Mouse (Mus musculus) hindlimb bud, embryonic 11.5 days (tissue): ENCODE measurements at regions not wholly inside any gene's neighbourhood (a gene's known extent, or its start where the extent isn't known, plus 50 kb on each side); places are given as distances from the start of the nearest gene placed in this dataset.

Experiments
- DNase-seq: peaks from one replicate; pipeline ENCODE4 v3.0.0-alpha.2; 2012; ENCODE audit warnings: low read depth, low spot score; ENCODE audit errors: extremely low spot score

DNA sequence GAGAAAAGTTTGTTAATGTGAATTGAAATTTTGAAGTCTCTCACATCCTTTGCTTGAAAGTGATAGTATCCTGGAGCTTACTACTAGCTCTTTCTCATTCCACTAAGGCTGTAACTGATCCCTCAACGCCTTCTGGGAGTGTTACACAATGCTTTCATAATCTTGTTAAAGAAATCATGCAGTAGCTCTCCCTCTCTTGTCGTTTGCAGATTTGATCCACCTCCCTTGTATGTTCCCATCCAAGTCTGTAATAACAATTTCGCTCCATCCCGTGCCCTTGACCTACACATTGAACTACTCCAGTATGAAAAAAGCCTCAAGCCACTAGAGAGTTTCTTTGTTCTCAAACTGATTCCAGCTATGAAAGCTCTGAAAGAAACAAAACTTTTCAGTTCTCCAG, 63.9 kb upstream of the Fibin start:
- no peak for DNase-seq

DNA sequence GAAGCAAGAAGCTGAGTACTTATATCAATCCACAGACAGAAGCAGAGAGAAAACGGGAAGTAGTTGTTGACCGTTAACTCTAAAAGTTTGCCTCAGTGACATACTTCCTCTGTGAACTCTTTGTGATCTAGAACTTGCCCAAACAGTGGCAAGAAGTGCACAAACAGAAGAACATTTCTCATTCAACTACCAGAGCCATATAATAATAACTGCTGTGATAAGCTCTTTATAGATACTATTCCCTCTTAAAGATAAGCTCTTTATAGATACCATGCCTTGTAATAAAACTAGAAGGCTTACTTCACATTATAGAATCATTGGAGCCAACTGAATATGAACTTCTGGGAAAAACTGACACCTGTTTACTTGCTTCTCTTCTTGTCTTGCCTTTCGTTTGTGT, 89.7 kb upstream of the Fibin start:
- DNase-seq = no peak

DNA sequence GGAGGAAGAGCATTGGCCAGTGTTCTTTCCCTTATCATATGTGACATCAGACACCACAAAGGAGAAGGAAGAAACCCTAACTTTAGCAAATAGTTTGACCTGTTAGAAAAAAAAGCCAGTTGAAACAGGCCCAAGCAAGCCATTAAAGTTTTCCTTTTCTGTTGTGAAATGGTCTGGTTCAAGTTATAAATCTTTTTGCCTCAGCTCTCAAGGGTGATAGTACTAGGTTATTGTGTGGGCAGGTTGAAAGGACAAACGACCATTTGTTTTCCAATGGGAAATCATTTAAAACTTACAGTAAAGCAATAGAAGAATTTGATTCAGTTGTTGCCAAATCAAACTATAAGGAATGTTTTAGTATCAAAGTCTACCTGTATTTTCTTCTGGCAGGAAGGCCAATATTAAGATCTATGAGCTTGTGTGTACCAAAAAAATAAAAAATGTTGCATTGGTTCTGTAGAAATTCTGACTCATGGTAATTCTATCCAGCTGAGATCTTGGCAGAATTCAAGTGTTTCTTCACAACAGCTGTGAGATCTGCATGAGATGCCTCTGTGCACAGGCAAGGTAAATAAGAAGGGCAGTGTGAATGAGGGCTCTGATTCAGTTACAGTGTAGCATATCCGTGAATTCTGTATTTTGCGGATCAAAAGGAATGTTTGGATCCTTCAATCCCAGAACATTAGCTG, 109.5 kb upstream of the Fibin start:
- no peak for DNase-seq

DNA sequence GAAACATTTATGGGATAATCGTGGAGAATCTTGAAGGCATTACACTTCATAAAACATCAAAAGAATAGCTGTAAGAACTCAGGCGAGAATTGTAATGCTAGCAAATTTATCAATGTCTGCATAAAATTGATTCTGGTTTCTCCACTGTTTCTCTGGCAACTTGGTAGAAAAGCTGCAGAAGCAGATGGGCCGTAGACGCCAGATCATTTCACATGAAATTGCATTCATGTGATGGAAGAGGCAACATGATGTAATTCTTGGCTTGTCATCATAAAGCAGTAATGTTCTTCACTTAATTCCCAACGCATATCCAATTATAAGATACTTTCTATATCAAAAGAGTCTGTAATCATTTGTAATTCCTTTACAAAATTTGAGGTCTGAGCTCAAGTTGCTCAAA, 113.6 kb upstream of the Fibin start:
- no peak for DNase-seq

DNA sequence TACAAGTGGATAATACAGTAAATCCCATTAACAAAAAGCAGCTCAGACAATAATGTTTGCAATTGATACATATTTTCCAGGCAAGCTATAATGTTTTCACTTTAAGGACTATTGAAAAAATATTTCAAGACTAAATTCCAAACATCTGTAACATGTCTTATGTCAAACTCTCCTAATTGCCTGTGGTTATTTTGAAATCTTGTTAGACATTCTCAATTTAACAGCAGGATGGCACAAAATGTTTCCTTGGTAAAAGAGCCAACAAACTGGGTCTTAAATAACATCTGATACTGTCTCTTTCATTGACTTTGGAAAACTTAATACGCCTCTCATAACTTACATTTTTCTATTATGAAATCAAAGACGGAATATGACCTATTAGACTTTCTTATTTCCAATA, 115.8 kb upstream of the Slc5a12 start:
- no peak for DNase-seq

DNA sequence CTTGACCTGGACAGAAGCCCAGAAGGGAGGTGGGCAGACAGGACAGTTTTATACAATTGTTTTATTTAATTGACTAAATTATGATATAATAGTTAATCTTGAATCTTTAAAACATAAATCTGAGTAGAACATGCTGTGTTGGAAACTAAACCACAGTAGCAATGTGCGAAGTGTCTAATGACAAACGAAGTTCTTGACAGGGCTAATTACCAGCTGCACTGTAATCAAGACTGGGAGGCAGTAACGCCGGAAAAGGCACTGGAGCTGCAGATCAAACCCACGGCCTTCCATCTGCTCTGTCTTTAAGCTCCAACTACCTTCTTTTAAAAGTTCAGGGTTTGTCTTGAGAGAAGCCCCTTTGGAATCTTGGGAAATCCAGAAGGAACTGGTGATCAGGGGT, 110.9 kb upstream of the Slc5a12 start:
- DNase-seq = no peak

DNA sequence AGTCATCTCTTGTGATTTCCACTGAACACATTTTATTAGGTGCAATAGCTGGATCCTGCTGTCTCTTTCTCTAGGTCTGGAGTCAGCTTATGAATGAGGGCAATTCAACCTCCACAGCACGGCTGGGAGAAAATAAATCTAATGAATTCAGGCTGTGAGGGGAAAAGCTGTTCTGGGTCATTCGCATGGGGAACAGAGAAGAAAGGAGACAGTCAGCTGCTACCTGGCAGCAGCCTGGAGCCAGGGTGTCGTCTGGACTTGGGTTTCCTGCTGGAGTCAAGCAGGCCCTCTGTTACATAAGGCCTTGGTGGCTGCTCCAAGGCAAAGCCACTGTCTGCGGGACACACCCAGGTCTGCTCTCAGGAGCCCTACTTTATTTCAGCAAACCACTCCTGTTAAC, 110.4 kb upstream of the Slc5a12 start:
- peak; percentile 56 for DNase-seq

DNA sequence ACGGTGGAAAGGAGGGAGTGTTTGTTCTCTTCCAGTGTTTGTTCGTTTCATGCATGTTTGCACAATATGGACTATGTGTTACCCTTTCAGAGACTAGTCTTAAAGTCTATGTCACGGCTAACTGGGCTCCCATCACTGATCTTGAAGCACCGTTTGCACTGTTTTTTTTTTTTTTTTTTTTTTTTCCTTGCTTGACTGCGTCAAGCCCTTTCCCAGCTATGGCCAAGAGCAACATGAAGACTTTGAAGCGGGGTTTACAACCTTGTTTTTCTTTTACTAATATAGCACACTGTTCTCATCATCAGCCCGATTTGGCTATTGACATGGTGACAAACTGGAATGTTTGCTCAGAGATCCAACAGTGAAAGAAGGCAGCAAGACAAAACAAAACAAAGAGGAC, 109.1 kb upstream of the Slc5a12 start:
- no peak for DNase-seq

DNA sequence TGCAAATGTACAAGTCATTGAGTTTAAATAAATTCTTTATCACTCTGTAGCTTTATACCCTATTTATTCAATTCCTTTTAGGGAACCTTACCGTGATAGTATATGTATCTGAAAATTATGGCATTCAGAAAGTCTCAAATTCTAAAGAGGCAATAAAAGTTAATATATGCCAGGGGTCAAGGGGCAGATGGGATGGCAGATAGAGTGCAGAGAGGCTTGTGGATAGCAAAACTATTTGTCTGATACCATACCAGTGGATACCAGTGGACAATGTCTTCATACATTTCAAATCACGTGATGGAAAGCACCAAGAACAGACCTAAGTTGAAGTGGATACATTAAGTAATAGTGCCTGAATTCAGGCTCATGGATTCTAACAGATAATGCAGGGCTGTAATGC, 95.3 kb upstream of the Slc5a12 start:
- no peak for DNase-seq

DNA sequence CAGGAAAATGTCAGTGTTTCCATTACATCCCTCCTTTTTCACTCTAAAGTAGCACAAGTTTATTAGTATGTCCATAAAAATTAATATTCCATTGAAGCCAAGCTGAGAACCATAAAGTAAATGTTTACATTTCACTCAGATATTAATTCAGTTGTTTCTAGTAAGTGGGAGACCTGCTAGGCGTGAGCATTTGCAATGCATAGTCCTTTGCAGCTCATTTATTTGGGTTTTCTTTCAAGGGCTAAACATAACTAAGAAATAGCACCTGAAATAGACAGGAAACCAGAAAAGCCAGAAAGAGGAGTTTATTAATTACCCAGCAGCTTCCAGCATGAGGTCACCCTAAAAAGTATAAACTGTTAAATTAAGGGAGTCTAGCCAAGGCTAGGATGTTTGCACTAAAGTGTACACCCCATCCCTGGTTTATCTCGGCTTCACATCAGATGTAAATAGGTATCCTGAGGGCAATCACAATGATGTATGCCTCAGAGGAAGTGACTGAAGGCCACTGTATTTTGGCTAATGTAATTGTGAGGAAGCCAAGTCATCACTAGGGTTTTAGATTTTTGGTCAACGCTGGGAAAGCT, 88.8 kb upstream of the Slc5a12 start:
- no peak for DNase-seq

DNA sequence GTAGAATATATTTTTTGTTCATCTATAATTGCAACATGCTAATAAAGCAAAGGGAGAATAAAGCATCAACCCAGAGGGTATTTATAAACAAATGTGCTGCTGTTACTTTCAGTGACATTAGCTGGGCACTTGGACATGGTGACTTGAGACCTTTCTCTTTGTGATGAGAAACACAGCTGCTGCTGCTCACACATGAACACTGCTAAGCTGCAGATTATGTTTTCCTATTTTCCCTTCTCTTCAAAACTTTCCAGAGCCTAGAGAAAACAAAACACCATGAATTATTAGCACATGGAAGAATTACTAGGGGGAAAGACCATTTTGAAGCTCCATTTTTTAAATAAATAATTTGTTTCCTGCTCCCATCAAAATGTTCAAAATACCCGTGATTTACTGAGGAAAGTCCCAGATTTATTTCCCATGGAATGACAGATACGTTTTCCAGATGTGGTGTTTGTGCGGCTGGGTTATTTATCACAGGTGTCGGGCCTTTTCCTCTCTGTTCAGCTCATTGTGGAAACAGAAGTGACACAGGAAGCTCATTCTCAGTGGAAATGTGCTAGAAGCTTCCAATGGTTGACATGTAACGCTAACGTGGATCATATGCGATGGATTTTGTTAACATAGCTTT, 73.8 kb upstream of the Slc5a12 start:
- DNase-seq = peak; percentile 57

DNA sequence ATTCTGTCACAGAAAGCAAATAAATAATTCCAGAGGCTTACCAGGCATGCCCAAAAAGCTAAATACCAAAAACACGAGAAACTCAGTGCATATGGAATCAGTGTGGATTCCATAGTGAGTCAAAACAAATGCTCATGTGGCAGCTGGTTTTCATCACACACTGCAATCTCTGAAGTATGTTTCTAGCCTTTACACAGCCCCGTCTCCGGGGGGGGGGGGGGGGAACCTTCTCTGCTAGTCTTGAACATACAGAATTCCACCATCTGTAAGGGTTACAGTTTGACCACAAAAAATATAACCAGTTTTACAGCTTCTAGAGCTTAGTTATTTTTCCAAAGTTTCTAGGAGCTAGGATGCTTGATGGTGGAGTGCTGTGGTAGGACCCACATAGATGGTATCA, 68.9 kb upstream of the Slc5a12 start:
- DNase-seq = no peak

DNA sequence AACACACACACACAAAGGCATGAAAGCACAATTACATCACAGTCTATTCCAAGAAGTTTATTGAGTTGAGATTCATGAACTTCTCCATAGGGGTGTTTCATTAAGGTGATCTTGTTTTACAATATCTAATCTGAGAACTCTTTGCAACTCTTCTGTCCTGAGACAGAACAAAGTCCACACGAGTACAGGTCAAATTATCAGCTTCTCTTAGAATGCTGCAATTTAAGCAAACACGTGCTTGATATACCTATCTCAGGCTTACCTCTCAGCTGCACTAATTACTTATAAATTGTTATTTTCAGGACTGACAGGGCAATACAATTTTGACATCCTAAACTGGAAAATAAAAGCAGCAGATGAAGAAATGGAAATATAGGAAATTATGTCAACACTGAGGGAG, 57.0 kb upstream of the Slc5a12 start:
- DNase-seq = no peak

DNA sequence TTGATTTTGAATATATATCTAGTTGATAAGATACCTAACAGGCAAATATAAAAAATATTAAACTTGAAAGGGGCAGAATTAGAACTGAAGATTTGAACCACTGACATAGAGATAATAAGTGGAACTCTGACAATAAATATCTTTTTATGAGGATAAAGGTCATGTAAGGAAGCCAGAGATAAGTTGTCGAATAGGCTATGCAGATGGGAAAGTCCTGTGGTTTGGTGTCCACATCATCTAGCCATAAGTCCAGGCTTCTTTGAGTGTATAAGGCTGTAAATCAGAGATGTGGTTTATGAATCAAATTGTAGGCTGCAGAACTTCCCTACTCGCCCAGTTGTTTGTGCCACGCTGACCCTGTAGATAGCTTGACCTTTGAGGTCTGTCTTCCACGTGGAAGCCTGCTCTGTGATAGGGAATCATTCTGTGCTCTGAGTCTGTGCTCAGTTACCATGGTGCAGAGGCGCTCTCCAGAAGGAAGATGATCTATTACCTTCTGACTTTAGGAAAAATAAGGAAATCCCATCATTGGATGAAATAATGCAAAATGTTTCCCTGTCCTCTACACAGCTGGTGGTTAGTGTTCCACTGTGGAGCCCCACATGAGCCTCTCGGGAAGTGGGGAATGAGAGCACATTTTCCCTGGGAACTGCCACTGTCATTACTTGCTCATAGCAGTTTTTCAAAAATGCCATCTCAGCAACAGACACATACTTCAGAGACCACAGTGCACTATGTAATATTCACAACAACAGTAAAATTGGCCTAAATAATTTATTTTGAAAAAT, 56.3 kb upstream of the Slc5a12 start:
- DNase-seq = no peak

DNA sequence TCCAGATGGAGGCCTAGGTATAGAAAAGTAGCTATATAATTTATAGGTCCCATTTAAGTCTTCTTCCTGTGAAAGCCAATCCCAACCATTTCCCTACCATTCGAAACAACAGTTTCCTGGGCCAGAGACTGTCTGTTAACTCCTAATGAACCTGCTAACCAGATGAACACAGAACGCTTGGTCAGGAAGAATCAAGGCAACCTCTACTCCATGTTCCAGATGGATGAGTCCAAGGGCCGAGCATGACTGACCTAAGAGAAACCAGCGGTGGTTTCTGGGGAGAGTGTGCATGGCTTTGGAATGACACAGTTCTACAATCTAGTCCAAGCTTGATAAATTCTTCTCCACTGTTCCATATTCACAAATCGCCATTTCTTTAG, 55.8 kb upstream of the Slc5a12 start:
- no peak for DNase-seq
